Mouse (Mus musculus) cerebellum, adult 2 months (tissue): Measurements from ENCODE around the gene Rfc1.

Experiments used
- CTCF ChIP-seq: fragments of 200-500 bp; IDR thresholded peaks from 2 replicates; pipeline ENCODE4 v1.5.1; 2011; ENCODE audit warnings: low read depth, mild to moderate bottlenecking, control low read depth, low read length, moderate library complexity, borderline replicate concordance; ENCODE audit not compliant: insufficient read depth
- POLR2A ChIP-seq: fragments of 200-500 bp; IDR thresholded peaks from 2 replicates; pipeline ENCODE4 v1.6.1; 2011; ENCODE audit warnings: low read length, control low read depth, borderline replicate concordance; ENCODE audit not compliant: insufficient read depth

DNA sequence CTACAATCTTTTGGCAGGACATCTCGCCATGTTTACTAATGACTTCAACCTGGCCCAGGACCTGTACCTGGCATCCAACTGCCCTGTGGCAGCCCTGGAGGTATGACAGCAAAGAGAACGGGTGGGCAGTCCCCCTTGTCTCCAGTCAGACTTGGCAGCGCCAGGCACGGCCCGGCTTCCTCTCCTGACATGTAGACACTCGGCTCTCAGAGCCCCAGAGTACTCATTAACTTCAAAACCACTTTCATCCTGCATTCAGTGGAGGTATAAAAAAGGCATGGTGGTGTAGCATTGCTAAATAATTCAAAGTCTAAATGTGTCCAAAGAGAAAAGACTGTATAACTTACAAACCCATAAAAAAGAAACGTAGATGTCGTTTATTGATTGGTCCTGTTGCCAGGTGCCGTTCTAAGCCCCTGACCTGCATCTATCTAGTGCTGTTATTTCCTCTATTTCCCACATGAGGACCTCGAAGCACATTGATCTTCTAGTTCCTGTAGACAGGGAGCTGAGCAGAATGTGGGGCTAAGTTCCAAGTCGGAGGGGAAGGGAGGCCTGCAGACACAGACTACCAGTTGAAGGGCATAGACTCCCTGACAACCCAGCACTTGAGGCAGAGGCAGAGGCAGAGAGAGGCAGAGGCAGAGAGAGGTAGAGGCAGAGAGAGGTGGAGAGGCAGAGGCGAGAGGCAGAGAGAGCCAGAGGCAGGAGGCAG is 104.0 kb downstream of the Rfc1 start:
- no peak for TF ChIP-seq CTCF
- TF ChIP-seq POLR2A: no peak
